Mouse (Mus musculus): Measurements from ENCODE around the gene Gapvd1.

GRCm38 (mm10) chr2:34803746-34804145, 48.7 kb upstream of the Gapvd1 start:
- TF ChIP-seq CTCF (IDR thresholded peaks at IDR 0.05; ENCODE audit: low read depth, low read length), result no peak
- no peak for TF ChIP-seq POLR2A (IDR thresholded peaks at IDR 0.05; ENCODE audit: insufficient read depth, low read length)
